Mouse (Mus musculus) E14TG2a.4 (cell line): ENCODE measurements around the gene Tssk2.

Experiments used
- H3K27me3 ChIP-seq: 2 replicates; pipeline ENCODE4 v1.6.1; 2014; ENCODE audit warnings: low read length, control low read depth; ENCODE audit not compliant: insufficient read depth
- H3K36me3 ChIP-seq: 2 replicates; pipeline ENCODE4 v1.6.1; 2014; ENCODE audit warnings: low read length, control low read depth; ENCODE audit not compliant: insufficient read depth
- H3K4me1 ChIP-seq: replicated peaks from 2 replicates; pipeline ENCODE4 v1.6.1; 2014; ENCODE audit warnings: low read depth, low read length, control low read depth
- H3K4me3 ChIP-seq: replicated peaks from 2 replicates; pipeline ENCODE4 v1.5.1; 2014; ENCODE audit warnings: mild to moderate bottlenecking, low read length
- H3K9me3 ChIP-seq: 2 replicates; pipeline ENCODE4 v1.6.1; 2014; ENCODE audit warnings: low read length, control low read depth
- CTCF ChIP-seq: conservative IDR thresholded peaks from 2 replicates; pipeline ENCODE4 v1.5.1; 2014; ENCODE audit warnings: low read length
- NANOG ChIP-seq: IDR thresholded peaks from 2 replicates; pipeline ENCODE4 v1.6.1; 2014; ENCODE audit warnings: borderline replicate concordance, low read length, mixed read lengths
- POU5F1 ChIP-seq: IDR thresholded peaks from 2 replicates; pipeline ENCODE4 v1.6.1; 2014; ENCODE audit warnings: low read length, borderline replicate concordance

The Tssk2 gene

GRCm38 (mm10) chr16:17933594-17934444 is 35.4 kb downstream of the Tssk2 start:
- no peak overlapping the region for H3K4me3 ChIP-seq
- peaks cover 12% of the 10 kb centered on the region for H3K36me3 ChIP-seq
- peaks cover 62% of the 10 kb centered on the region for H3K4me1 ChIP-seq
- H3K9me3 ChIP-seq, result no peaks in the 10 kb centered on the region
- peaks cover 24% of the 10 kb centered on the region for H3K27me3 ChIP-seq
- TF ChIP-seq NANOG, result no peak
- no peak for TF ChIP-seq CTCF
- no peak for TF ChIP-seq POU5F1

DNA sequence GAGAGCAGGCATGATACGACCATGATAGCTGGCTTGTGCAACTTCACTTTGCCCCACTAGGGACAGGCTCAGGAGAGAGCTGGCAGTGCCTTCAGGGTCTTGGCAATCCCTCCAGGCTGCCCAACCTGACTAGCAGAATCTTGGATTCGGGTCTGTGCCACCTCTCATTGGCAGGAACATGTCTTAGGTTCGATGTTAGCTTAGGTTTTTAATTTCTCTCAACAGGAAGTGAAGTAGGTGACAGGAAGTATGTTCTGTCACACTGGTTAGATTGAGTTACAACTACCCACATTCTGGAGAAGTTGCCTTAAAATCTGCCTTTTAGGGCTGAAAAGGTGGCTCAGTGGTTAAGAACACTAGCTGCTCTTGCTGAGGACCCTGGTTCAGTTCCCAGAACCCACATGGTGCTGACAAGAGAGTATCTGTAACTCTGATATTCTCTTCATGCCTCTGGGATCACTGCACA is 36.0 kb downstream of the Tssk2 start:
- no peak overlapping the region for H3K4me3 ChIP-seq

GRCm38 (mm10) chr16:17936776-17937175 is 38.3 kb downstream of the Tssk2 start:
- Histone ChIP-seq H3K27me3 (peaks cover 24% of the 10 kb centered on the region), H3K9me3 (no peaks in the 10 kb centered on the region), H3K4me3 (peak overlapping the region; percentile 10; the same call in 1 of the 2 replicates), H3K36me3 (no peaks in the 10 kb centered on the region), H3K4me1 (peaks cover 44% of the 10 kb centered on the region)
- TF ChIP-seq CTCF (no peak), NANOG (no peak), POU5F1 (no peak)

More for the DNA sequence above, 36.0 kb downstream of the Tssk2 start:
- TF ChIP-seq NANOG (no peak), CTCF (no peak), POU5F1 (no peak)
- peaks cover 65% of the 10 kb centered on the region for H3K4me1 ChIP-seq
- H3K36me3 ChIP-seq, result peaks cover 12% of the 10 kb centered on the region
- no peaks in the 10 kb centered on the region for H3K9me3 ChIP-seq
- peaks cover 24% of the 10 kb centered on the region for H3K27me3 ChIP-seq

DNA sequence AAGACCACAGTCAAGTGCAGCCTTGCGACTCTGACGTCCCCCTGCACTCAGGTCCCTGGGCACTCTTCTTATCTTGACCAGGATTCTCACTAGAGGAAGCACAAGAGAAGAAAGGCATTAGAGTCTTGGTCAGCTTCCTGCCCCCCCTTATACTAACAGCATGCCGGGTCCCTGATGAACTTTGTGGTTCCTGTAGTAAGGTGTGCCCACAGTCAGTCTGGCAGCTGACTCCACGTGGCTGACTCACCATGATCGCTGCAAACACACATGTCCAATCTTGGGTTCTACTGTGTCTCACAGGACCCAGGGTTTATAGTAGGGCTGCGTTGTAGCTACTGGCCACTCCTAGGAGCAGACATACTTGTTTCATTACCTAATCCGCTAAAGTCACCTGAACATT is 39.8 kb downstream of the Tssk2 start:
- H3K4me1 ChIP-seq, result peaks cover 40% of the 10 kb centered on the region
- no peak for TF ChIP-seq CTCF
- TF ChIP-seq NANOG, result no peak
- peaks cover 24% of the 10 kb centered on the region for H3K27me3 ChIP-seq
- H3K36me3 ChIP-seq, result no peaks in the 10 kb centered on the region
- H3K9me3 ChIP-seq, result no peaks in the 10 kb centered on the region
- no peak overlapping the region for H3K4me3 ChIP-seq

- H3K4me3 ChIP-seq, result no peak overlapping the region
- peaks cover 36% of the 10 kb centered on the region for H3K4me1 ChIP-seq
- peaks cover 24% of the 10 kb centered on the region for H3K27me3 ChIP-seq
- no peaks in the 10 kb centered on the region for H3K36me3 ChIP-seq
- TF ChIP-seq POU5F1, result no peak
- TF ChIP-seq CTCF, result peak; percentile 49
- TF ChIP-seq NANOG, result no peak
- H3K9me3 ChIP-seq, result no peaks in the 10 kb centered on the region
Measured at GRCm38 (mm10) chr16:17938821-17939220, 40.4 kb downstream of the Tssk2 start.

DNA sequence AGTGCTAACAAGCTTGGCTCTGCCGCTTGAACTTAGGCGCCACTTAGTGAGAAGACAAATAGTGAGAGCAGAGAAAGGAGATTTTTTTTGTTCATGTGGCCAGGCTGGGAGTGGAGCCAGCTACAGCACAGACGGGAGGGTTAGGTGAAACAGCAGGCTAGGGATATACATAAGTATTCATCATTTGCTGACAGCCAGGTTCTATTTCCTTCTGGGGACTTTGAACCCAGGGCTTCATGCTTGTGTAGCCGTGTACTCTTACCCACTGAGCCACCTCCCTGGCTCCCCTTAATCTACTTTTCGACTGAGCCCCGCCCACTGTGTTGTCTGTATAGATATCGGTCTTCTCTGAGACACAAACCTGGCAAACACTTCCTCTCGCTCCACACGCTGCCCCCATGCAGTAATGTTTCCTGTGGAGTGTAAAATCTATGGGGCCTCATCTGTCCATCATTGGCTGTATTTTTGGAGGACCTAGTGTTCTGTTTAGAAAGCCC is 40.9 kb downstream of the Tssk2 start:
- Histone ChIP-seq H3K36me3 (no peaks in the 10 kb centered on the region), H3K4me1 (peaks cover 36% of the 10 kb centered on the region), H3K9me3 (no peaks in the 10 kb centered on the region), H3K27me3 (peaks cover 24% of the 10 kb centered on the region), H3K4me3 (no peak overlapping the region)
- TF ChIP-seq CTCF (no peak), NANOG (no peak), POU5F1 (no peak)

DNA sequence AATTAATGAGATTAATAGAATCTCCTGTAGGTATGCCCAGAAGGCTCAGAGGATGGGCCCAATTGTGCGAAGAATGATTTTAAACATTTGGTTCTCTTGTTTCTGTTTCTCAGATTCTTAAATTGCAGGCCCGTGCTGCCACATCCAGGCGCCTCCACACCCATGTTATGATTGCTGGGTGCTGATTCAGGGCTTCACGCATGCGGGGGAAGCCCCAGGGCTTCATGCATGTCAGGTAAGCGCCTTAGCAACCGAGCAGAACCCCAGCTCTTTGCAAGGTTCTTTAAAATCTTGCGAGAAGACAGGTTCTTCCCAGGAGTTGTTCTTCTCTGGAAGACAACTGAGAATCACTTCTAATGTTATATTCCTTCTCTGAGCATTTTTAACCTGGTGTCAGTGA is 45.0 kb downstream of the Tssk2 start:
- H3K4me1 ChIP-seq, result peaks cover 19% of the 10 kb centered on the region
- peaks cover 3% of the 10 kb centered on the region; the same call in 1 of the 2 replicates for H3K27me3 ChIP-seq
- peaks cover 4% of the 10 kb centered on the region; the same call in 1 of the 2 replicates for H3K9me3 ChIP-seq
- TF ChIP-seq NANOG, result no peak
- TF ChIP-seq CTCF, result no peak
- no peak for TF ChIP-seq POU5F1
- H3K36me3 ChIP-seq, result no peaks in the 10 kb centered on the region
- H3K4me3 ChIP-seq, result no peak overlapping the region

DNA sequence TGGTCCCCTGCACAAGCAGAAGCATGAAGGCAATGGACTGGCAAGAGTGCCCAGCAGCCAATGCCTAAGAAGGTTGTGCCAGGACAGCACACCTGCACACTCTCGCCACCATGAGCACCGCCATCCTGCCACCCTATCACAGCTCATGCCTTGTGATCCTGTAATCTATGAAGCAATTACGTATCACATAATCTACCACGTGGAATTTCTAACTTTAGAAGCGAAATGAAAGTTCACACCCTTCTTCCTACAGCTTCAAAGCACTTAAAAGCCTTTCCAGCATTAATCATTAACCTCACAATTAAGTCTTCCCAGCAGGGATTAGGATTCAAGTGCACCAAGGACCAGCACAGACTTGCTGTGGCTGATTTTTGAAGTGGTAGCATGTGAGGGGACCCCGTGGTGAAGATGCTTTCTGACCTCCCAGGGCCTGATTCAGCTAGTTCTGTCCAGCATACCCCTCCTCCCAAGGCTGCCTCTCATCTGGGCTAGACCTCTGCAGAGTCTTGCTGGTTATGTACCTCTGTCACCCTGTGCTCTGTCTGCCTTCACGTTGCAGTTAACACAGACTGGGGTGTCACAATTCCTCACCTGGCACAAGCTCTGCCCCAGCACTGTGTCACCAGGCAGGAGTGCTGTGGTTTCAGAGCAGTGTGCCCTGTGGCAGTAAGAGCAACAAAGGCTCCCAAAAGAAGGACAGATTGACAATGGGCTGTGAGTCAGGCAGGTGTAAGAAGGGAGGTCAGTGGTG is 46.8 kb downstream of the Tssk2 start:
- Histone ChIP-seq H3K9me3 (peaks cover 22% of the 10 kb centered on the region), H3K4me1 (peaks cover 9% of the 10 kb centered on the region), H3K27me3 (peaks cover 3% of the 10 kb centered on the region; the same call in 1 of the 2 replicates), H3K4me3 (no peak overlapping the region), H3K36me3 (no peaks in the 10 kb centered on the region)
- no peak for TF ChIP-seq CTCF
- 0 out of 2 replicates have a peak, but pooled peaks have one; percentile 7 for TF ChIP-seq NANOG
